Mouse (Mus musculus): Measurements from ENCODE around the gene Wfdc1.

Wfdc1 gene

DNA sequence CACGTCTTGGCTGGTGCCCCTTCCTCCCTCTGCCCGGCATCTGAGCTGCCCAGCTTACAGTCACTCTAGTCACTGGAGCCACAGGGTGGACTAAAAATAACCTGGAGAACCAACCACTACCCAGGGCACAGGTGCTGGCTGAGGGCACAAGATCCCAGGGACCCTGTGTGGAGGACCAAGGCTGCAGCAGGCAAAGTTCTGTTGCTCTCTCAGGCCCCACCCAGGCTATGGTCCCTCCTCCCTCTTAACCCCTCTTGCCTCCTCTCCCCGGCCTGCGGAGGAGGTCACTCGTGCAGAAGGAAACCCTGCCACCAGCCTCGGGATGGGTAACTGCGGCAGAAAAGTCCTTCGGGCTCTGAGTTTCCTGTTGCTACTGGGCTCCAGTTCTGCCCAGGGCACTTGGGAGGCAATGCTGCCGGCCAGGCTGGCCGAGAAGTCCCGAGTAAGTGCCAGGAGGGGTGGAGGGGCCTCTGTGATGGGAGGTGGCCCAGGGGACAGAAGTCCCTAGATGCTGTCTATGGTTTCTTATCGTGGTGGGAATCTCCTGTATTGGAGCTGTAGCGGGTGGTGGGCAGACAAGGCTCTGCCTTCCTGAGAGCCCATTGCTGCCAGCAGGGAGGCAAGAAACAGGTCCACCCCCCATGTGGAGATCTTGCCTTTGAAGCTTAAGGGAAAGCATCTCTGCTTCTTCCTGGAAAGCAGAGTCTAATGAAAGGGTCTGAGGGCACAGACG is at the start of gene Wfdc1:
TSS of gene Wfdc1 (plus strand) at position 147 of the 733 bp plus-strand sequence.
- DNase-seq (ENCODE audit: low spot score), result no peak

DNA sequence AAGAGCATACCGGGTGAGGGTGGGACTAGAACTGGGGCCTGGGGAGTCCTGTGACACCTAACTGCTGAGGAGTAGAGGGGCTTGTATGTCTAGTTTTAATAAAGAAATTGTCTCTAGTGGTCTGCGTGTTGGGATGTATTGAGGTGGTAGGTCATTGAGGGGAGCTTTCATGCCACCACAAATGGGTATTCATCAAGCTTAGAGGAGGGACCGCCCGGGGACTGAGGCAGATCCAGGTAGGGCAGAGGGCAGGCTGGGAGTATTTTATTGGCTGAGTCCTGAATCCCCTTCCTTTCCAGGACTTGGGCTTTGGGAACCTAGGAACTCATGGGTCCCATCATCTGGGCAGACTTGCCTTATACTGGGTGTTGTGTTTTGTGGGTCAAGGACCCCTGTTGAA is 49.4 kb upstream of the Wfdc1 start:
- no peak for DNase-seq (ENCODE audit: low spot score)

DNA sequence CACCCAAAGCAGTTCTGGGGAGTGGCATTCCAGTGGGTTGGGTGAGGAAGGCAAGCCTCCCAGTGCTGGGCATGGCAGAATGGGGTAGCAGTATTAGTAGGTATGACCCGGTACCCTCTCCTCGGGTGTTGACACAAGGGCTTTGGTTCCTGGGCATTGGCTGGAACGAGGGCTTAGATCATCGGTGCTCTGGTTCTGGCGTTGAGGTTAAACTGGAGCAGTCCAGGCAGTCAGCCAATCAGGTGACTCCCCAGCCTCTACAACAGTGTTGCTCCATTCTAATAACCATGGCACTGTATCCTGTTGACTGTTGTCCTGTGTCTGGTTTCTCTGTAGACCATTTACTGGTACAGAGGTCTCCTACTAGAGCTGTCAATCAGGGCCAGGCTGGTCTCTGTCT is 48.6 kb upstream of the Wfdc1 start:
- no peak for DNase-seq (ENCODE audit: low spot score)

DNA sequence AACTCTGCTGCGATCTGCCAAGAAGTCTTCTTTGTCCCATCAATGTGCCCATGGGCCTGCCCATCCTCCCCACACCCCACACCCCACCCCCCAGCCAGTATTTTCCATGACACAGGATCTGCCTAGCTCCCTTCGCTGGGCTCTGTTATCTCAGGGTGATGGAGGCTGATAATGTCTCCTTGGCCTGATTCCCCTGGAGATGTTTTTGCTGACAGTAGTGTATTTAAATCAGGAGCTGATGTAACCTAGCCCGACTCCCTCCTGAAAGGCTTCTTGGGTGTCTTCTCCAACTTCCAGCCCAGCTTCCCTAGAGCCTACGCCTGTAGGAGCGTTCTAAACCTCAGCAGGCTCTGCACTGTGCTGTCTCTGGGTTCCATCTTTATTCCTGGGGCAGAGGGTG is 47.3 kb upstream of the Wfdc1 start:
- DNase-seq (ENCODE audit: low spot score), result no peak

DNA sequence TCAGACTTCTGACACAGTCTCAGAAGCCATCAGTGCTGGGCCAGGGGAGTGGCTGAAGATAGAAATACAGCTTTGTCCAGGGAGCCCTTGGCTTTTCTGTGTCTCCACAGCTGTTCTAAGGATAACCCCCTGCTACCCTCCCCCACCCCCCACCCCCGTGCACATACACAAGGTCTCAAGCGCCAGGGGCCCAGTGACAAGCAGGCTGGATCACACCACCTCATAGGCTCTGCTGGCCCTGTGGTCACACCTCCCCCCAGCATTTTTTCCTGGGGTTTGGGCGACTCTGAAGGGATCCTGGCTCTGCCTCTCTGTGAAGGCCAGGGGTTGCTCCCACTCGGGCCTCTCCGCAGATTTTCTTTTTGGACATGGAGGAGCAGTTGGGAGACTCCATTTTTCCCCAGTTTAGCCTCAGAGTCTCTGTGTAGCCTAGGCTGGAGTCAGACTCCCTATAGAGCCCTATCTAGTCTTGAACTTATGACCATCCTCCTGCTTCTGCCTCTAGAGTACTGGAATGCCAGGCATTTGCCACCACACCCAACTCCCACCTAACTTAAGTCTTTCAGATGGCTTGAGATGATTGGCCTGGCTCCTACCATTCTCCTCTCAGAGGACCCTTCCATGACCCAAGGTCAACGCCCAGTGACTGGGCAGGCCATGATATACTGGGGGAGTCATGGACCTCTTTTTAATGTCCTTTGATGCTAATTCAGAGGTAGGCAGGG is 45.9 kb upstream of the Wfdc1 start:
- no peak for DNase-seq (ENCODE audit: low spot score)

DNA sequence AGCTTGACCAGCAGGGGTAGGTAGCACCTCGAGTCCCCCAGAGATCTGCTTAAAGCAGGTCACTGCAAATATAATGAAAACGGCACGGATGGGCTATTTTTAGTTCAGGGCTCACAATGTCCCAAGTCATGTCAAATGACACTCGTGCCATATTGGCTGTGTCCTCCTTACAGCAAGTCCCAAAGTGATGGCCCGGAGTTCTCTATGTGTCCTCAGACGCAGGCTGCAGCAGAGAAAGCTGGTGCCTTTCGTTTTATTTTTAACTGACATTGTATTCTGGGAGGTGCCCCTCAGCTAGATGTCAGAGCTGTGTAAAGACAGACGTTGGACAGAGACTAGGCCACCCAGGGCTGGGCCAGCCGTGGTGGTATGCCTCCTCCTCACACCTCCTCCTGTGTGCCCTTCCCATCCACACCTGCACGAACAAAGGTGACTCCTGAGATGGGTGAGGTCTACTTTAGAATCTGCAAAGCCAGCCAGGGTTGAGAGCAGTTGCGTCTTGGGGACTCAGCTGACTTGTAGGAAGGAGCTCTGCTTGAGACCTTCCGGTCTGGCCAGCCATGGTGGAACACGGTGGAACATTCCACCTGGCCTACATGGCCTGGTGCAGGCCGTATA is 45.2 kb upstream of the Wfdc1 start:
- no peak for DNase-seq (ENCODE audit: low spot score)

DNA sequence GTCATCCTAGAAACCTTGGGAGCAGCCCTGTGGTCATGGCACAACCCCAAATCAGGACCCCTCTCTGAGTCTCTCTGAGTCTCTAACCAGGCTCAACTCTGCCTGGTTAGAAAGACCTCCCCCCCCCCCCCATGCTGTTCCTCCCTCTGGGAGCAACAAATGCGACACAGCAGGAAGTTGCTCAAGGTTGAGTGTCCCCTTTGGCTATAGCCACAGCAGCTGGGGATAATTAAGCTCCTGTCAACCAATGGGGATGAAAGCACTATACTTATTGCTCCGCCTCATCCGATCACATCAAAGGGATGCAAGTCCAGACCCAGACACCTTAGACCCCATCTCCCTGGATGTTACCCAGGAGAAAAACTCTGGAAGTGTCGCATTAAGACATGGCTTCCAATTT is 43.6 kb upstream of the Wfdc1 start:
- DNase-seq (ENCODE audit: low spot score), result no peak

DNA sequence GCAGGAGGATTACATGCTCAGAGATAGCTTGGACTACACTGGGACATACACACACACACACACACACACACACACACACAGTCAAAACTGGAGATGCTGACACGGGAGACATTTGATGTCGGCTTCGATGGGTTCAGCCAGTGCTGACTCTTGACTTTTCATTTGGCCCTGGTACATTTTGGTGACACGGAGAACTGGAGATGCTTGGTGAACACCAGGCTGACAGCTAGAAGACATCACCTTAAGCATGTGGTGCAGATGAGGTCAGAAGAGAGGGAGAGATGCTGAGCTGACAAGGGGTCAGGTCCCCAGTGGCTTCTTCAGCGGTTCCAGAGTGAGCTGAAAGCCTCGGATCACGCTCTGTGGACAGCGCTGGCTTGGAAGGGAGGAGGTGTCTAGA is 43.1 kb upstream of the Wfdc1 start:
- DNase-seq (ENCODE audit: low spot score), result no peak

DNA sequence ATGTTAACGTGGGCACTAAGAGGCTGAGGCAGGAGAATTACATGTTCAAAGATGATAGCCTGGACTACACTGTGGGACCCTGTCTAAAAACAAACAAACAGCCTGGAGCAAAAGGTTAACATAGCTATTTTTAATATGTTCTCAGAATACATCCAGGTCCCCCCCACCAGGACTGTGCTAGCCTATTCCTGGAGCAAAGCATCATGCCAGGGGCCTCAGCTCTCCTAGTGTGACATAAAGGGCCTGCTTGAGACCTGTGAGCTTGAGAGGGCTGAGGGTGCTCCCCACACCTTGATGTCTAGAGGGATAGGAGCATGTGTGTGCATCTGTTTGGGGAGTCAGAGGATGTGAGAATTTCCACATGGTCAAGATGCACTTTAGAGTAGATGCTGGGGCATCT is 42.4 kb upstream of the Wfdc1 start:
- DNase-seq (ENCODE audit: low spot score), result no peak

DNA sequence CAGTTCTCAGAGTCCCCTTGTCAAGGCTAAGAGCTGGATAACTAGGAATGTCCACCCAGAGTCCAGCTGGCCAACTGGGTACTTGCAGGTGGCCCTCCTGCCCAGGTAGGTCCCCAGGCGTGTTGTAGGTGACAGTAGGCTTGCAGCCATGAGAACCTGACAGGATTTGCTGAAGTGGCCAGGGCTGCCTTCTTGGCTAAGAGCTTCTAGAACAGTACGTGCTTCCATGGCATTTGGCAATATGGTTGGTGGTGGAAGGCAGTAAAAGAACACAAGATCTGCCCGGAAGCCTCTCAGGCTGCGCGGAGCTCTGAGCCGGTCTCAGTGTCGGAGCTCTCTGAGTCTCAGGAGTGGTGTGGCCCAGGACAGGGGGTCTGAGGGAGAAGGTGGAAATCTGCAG is 41.2 kb upstream of the Wfdc1 start:
- no peak for DNase-seq (ENCODE audit: low spot score)

DNA sequence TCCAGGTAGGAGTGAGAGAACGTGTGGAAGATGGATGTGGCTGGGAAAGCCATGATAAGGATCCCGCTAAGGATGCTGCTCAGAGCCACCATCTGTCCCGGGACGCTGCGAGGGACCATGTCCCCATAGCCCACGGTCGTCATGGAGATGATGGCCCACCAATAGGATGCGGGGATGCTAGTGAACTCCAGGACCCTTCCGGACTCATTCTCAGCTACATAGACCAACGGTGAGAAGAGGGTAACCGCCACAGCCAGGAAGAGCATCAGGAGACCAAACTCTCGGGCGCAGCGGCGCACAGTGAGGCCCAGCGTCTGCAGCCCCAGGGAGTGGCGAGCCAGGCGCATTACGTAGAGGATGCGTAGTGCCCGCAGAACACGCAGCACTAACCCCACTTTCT is 40.4 kb upstream of the Wfdc1 start:
- no peak for DNase-seq (ENCODE audit: low spot score)

DNA sequence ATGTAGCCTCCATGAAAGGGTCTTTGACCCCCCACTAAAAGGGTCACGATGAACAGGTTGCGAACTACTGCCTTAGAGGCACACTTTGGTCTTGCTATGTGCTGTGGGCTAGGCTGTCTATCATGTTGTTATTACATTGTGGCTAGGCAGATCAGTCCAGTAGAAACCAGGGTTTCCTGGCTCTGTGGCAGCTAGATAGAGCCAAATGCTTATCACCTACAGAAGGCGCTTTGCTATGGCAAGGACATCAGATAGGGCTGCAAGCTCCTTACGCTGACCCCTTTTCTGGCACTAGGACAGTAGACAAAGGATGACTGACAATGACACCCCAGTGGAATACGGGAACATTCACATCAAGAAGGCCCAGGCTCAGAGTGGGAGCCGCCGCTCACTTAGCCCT is 39.0 kb upstream of the Wfdc1 start:
- DNase-seq (ENCODE audit: low spot score), result no peak

DNA sequence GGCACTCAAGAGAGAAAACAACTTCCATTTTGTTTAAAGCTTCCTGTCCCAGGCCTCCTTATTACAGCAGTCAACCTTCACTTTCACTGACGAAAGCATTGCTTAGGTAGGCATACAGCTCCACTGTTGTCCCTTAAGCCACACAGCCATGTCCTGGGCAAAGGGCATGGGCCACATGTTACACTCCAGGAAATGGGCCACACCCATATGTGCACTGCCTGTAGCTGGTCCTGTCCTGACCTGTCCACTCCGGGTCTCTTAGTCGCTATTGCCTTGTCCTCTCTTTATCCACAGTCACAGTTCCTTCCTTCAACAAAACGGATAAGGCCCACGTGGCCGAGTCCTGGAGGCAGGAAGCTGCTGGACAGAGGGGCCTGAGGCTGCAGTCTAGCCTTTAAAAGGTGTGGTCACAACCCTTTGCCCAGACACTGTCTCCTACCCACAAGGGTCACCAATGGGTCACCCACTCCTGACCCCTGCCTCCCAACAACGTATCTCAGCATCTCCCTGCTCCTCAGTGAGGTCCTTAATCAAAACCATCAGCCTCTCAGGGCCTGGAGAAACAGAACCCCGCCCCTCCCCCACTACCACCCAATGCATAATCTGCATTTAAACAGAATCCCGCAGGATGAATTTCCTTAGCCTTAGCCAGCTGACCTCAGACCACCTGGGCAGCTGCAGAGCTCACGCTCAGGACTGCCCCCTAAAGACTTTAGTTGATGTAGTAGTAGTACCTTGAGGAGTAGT is 38.4 kb upstream of the Wfdc1 start:
- no peak for DNase-seq (ENCODE audit: low spot score)

DNA sequence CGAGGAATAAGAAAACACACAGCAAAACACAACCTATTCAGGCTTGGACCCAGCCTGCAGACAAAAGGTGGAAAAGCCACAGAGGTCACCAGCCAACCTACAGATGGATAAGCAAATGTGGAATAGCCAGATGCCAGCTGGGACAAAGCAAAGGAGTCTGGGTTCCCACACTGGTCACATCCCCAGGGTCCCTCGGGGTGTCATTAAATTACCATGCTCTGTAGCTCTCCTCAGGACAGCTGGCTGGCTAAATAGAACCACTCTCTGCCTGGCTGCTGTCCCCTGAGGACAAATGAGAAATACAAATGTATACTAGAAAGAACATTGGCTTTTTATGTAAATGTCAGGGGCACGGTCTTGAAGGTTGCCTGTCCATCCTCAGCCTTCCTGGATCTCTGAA is 35.3 kb upstream of the Wfdc1 start:
- no peak for DNase-seq (ENCODE audit: low spot score)

DNA sequence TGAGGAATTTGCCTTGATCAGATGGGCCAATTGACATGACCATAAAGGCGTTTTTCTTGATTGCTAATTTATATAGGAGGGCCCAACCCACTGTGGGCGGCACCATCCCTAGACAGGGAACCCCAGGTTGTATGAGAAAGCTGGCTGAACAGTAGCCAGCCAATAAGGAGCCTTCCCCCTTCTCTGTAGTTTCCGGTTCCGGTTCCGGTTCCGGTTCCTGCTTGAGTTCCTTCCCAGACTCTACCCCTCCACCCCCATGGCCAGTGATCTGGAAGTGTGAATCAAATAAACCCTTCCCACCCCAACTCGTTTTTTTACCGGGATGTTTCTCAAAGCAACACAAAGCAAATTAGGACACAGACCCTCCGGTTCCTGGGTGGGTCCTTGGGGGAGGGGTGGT is 33.9 kb upstream of the Wfdc1 start:
- DNase-seq (ENCODE audit: low spot score), result no peak

DNA sequence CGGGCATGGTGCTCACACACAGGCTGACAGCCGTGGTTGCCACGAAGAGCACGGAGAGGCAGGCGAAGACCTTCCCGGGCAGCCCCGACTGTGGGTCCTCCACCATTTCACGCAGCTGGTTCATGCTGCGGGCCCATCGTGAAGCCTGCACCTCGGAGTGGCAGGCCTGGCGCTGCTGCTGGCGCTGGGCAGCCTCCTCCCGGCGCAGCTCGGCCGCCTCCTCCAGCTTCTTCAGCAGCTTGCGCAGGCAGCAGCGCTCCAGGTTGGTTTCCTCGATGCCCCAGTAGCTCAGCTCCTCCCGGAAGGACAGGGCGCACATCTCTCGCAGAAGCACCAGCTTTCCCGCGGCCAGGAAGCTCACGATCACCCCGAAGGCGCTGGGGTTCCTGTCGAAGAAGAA is 33.3 kb upstream of the Wfdc1 start:
- DNase-seq (ENCODE audit: low spot score), result no peak

DNA sequence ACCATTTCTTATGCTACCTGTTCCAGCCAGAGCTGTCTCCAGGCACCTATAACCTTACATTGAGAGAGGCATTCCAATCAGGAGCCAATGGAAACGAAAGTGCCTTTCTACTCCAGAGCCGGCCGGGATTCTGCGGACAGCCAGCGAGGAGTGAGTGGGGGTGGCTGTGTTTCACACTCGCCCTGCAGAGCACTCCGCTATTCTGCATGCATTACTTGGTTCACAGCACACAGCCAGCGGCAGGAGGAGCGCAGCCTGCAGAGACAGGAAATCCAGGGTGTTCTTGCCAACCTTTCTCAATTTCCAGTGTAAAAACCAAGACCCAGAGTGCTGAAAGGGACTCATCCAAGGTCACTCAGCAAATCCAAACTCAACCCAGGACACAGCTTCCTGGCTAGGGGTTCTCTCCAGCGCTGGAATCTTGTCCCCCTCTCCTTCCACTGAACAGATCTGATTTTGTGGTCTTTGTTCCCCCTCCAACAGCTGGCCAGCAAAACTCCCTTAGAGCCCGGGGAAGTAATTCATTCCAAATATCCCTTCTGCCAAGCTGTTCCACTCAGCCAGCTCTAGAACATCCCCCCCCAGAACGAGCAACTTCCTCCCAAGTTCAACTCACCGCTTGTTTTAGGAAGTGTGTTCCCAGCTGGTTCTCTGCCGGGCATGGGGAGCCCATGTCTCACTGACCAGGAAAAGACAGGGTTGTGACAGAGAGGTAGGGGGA is 31.4 kb upstream of the Wfdc1 start:
- no peak for DNase-seq (ENCODE audit: low spot score)

DNA sequence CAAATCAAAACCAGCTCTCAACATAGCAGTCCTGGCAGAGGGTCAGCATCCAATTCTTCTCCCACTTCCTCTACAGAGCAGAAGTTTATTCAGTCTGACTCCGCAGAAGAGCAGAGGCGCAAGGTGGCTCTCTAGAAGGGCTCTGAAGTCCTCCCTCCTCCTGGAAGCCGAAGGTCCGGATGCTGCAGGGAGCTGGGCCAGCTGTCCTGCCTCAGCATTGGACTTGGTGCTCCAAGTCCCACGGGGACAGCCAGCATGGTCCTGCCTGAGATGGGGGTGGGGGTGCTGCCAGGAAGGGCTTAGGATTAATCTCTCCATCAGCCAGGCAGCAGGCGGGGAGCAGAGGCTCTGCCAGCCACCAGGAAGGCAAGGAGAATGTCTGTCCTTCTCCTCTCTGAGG is 30.8 kb upstream of the Wfdc1 start, which contains the start of gene Kcng4:
TSS of gene Kcng4 (minus strand) at position 303 of the 400 bp plus-strand sequence.
- no peak for DNase-seq (ENCODE audit: low spot score)

DNA sequence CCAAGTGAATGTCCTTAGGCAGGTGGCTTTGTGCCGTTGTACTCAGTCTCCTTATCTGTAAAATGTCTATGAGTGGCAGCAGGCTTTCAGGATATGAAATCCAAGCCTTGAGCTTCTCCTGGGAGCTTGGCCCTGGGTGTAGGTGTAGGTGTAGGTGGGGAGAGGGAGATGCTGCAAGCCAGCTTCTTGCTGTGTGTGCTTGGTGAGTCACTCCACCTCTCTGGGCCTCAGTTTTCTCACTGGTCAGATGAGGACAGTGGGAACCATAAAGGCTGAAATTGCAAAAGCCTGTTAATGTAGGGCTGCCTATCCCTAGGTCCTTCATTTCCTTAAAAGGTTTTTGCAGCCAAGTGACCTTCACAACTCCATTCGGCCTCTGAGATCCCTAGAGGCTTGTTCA is 30.2 kb upstream of the Wfdc1 start:
- DNase-seq (ENCODE audit: low spot score), result no peak

DNA sequence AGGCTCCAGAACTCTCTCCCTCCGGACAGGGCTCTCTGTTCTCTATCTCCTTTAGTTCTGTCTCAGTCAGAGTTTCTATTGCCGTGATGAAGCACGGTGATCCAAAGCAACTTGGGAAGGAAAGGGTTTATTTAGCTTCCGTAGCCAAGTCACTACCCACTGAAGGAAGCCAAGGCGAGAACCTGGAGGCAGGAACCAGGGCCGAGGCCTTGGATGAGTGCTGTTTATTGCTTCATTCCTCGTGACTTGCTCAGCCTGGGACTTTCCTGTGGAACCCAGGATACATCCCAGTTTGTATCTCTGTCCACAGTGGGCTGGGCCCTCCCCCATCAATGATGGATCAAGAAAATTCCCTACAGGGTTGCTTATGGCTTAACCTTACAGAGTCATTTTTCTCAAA is 29.4 kb upstream of the Wfdc1 start:
- DNase-seq (ENCODE audit: low spot score), result no peak

DNA sequence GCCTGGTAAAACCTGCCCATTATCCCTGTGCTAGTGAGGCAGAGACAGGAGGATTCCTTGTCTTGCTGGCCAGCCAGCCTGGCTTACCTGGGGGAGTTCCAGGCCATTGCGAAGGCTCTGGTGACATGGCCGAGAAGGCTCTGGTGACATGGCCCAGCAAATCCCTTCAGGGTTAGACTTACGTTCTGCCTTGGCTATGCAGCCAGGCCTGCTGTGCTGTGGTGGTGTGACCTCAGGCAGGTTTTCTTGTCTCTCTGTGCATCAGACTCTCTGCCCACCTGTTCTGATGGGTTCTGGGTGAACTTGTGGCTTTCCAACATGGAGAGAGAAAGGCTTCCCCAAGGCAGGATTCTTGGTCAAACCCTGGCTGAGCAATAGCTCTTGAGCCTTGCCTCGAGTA is 28.8 kb upstream of the Wfdc1 start:
- DNase-seq (ENCODE audit: low spot score), result no peak

DNA sequence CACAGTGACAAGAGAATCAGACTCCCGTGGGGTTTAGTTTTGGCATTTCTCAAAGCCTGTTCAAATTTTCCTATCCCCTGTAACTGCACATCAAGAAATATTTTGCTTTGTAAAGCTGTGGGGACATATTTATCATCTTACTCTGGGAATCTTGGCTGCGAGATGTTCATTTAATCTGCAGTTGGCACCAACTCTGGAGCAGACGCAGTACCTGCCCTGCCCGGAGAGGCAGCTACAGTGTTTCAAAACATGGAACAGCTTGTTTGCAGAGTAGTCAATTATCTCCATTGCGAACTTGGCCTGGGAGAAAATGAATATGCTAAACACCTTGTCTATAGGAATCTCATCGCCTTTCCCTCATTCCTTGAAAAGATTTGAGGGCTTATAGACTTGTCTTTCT is 27.9 kb upstream of the Wfdc1 start:
- no peak for DNase-seq (ENCODE audit: low spot score)
